Mouse (Mus musculus) right cerebral cortex, postnatal 25 days (tissue): ENCODE data around the gene Dnaja2.
A peak's percentile ranks its signal among the peaks of the same experiment; 100 is the strongest.

Experiments used
- DNase-seq: peaks from one replicate; pipeline ENCODE4 v3.0.0; 2022

Dnaja2 gene

DNA sequence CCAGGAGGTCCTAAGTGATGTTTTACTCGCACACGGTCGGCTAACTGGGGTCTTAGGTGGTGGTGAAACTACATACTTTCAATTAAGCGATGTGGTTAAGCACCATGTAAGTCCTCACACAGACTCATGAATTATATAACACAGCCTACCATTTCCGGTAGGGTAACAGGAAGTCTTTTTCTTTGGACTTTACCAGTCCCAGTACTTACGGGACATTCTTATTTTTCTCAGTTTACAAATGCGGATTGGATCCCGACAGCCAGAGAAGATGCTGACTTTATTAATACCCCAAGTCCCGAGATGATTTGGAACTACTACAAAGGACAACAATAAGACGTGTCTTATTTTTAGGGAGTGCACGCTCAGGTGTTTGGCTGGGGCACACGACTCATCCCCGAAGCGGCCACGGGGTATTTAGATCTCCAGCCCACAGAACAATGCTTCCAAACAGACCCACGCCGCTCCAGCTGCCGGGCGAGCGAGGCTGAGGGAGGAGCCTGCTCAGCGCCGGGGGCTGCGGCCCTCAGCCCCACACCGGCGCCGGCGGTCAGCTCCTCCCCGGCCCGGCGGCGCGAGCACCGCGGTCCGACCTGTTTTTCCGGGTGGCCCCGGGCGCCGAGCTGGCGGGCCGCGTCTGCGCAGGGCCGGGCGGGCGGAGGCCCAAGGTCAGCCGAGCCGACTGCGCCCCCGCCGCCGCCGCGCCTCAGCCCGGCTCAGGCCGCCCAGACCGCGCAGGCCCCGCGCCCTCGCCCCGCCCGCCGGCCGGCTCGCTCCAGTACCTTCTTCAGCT, 558 bp downstream of the Dnaja2 start:
- DNase-seq = no peak

- no peak for DNase-seq
Observed at GRCm38 (mm10) chr8:85551934-85552333, 3.2 kb downstream of the Dnaja2 start.

DNA sequence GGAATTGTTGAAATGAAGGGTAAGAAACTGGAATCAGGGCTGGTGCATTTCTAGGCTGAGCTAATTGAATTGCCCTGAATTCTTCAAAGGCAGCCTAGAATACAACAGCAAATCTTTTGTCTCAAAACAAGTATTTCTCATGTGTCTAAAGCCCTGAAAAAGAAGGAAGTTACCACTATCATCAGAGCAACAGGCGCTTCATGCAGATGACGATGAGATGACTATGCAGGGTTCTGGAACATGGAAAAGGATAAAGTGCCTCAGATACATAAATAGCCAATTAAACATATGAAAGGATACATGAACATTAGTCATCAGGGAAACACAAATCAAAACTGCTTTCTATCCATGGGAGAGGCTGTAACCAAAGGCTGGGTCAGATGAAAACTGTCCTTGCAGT, 18.8 kb downstream of the Dnaja2 start:
- no peak for DNase-seq

GRCm38 (mm10) chr8:85534163-85534562, 21.0 kb downstream of the Dnaja2 start:
- peak; percentile 33 for DNase-seq

DNA sequence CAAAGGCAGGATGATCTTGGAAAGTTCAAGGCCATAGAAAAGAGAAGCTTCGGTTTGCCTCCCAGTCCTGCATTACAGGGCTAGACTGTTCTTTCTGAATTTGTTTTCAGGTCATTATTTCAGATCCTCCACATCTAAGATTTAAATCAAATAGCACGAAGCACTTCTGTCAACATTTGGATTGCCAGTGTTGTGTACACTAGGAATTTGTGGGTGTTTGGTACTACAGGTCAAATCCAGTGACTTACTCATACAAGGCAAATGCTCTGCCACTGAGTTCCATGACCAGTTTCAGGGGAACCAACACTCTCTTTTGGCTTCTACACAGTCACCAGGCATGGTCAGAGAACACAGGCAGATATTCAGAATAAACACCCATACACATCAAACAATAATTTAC, 21.7 kb downstream of the Dnaja2 start:
- DNase-seq = no peak

GRCm38 (mm10) chr8:85532843-85533242, 22.3 kb downstream of the Dnaja2 start:
- DNase-seq = no peak

- no peak for DNase-seq
Observed at GRCm38 (mm10) chr8:85531471-85531870, 23.7 kb downstream of the Dnaja2 start.

DNA sequence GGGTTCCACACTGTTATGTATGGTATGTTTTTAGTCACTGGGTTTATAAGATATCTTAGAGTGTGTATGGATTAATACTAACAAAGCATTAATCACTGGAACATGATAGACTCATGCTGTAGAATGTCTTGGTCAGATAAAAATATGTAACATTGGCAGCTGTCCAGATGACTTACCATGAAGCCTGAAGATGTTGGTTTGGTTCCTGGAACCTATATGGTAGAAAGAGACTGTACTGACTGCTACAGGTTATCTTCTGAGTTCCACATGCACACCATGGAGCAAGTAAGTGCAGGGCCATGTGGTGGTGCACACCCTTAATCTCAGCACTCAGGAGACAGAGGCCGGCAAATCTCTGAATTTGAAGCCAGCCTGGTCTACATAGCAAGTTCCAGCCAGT, 24.4 kb downstream of the Dnaja2 start:
- no peak for DNase-seq

DNA sequence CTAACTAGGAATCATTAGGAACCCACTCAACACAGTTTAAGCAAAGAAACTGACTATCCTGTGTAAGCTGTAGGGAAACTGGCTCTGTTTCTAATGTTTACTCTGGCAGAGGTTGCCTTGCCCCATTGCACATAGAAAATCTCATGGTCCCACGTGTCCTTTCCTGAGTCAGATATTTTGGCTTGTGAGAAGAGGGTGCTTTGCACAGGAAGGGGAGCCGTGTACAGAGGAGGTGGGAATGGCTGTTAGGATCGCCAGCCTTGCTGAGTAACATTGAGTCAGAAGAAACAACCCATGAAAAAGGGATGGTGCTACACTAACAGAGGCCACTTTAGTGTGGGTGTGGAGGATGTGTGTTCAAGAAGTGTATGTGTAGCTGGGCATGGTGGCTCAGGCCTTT, 26.2 kb downstream of the Dnaja2 start:
- no peak for DNase-seq

DNA sequence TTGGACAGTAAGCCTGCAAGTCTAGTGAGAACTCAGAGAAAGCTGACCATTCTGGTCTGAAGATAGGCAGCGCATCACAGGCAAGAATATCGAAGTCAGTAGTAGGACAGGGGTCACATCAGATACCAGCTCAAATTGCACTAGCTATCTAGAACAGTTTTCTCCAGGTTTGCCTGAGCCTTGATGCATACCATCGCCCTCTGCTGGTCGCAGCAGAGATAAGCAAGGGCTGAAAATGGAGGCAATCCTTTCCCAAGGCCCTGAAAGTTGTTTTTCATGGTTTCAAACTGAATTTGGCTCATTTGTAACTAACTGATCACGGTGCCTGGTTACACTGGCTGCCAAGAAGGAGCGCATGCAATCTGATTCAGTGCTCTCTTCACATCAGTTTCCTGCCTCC, 29.0 kb downstream of the Dnaja2 start:
- DNase-seq = peak; percentile 62

- DNase-seq = no peak
Observed at GRCm38 (mm10) chr8:85524086-85524485, 31.1 kb downstream of the Dnaja2 start.

GRCm38 (mm10) chr8:85521332-85521731, 33.8 kb downstream of the Dnaja2 start:
- no peak for DNase-seq

- DNase-seq = no peak
Observed at GRCm38 (mm10) chr8:85520586-85520985, 34.6 kb downstream of the Dnaja2 start.

- DNase-seq = peak; percentile 40
Observed at GRCm38 (mm10) chr8:85517956-85518355, 37.2 kb downstream of the Dnaja2 start.

DNA sequence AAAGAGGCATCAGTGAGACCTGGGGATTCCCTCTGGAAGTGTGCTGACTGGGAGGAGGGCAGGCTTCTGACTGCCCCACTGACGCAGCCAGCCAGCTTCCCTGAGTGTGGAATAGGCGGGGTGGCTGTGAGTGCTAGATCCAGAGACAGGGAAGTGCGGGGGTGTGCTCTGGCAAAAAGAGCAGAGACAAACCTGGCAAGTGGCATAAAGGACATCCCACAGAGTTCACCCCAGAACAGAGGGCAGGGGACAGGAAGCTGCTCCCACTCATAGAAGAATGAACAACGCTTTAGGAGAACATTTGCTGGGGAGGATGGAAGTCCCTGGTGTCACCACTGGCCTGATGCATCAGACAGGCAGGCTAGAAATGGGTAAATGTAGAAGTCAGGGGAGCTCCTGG, 37.8 kb downstream of the Dnaja2 start:
- peak; percentile 52 for DNase-seq

DNA sequence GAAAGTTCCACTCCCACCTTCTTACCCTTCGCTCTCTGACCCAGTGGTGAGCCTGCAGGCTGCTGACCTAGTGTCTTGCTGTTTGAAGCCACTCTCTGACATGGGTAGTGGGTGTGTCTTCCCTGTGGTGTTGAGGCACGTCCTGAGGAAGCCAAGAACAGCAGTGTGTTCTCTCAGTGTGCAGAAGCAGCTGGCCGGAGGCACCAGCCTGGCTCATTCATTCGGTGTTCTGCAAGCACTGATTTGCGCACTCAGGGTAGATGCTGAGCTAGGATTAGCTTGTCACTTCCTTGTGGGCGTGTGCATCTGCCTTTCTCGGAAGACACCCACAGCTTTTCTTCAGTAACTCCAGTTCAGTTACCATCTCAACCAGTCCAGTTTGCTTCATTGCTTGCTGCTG, 39.8 kb downstream of the Dnaja2 start:
- peak; percentile 74 for DNase-seq

- DNase-seq = no peak
Observed at GRCm38 (mm10) chr8:85513283-85513682, 41.9 kb downstream of the Dnaja2 start.

DNA sequence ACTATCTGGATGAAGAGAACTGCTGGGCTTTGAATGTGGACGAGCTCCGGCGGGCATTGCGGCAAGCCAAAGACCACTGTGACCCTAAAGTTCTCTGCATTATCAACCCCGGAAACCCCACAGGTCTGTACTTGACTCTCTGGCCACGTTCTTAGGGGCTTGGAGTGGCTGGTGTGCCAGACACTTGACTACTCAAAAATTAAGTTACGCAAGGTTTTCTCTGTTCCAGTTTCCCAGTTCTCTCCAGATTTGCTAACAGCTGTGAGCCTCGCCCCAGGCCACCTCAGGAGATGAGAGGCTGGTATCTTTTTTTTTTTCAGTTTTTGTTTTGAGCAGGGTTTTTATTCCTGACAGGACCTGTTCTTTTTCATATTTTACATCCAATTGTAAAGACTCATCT, 42.9 kb downstream of the Dnaja2 start:
- no peak for DNase-seq

DNA sequence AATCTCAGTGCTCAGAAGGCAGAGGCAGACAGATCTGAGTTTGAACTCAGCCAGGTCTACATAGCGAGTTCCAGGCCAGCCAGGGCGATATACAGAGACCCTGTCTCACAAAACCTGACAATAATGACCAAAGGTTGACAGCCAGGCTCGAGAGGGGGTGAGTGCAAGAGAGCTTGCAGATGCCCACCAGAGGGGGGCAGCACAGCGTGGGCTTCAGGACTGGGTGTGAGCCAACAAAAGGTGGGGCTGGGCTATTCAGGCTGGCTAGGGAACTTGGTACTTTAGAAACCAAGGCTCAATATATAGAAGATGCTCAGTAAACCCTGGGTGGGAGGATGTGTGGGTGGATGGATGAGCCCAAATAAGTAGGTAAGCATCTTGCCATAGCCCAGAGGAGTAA, 46.5 kb downstream of the Dnaja2 start:
- no peak for DNase-seq

DNA sequence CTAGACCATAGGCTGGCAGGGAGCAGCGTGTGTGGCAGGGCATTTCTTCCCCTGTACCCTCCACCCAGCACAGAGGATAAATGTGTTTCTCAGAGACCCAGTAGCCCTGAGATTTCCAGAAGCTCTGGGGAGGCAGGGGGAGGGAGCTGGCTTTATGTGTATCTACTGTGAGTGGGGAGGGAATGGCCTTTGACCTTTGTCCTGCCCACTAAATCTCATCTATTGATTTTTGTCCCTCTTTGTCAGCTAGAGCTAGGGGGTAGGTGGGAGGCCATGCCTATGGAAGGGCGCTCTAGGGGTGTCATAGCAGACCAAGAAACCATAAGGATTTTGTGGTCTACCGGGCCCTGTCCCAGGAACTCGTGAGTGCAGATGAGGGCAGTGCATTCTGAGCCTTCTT, 48.5 kb downstream of the Dnaja2 start:
- DNase-seq = no peak

DNA sequence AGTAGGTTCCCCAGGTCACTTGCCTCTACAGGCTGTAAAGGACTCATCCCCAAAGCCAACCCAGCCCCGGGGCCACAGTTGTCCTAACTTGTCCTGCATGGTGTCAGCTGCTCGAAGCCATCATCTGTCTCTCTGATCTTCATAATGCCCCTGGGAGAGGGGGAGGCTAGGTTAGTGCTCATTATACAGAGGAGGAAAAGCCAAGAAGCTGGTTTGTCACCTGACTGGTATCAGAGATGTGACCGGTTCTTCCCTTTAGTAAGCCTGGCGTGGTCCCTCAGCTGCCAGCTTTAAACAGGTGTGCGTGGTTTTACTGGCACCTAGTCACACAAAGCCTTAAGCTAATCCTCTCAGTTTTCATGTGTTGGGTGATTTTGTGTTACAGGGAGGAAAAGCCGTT, 50.4 kb downstream of the Dnaja2 start:
- DNase-seq = no peak

DNA sequence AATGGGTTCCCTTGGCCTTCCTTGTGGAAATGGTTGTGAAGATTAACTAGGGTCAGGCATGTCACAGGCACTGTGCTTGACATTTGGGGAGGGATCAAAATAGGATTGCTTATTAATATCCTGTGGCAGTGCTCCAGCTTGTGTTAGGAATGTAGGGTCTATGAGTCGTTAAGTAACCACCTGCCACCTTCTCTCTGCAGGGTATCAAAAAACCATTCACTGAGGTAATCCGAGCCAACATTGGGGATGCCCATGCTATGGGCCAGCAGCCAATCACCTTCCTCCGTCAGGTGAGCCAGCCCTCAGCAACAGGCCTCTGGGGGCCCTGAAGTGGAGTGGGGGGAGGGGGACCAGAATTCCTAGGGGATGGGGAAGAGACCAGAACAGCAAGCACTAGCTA, 52.1 kb downstream of the Dnaja2 start:
- no peak for DNase-seq

DNA sequence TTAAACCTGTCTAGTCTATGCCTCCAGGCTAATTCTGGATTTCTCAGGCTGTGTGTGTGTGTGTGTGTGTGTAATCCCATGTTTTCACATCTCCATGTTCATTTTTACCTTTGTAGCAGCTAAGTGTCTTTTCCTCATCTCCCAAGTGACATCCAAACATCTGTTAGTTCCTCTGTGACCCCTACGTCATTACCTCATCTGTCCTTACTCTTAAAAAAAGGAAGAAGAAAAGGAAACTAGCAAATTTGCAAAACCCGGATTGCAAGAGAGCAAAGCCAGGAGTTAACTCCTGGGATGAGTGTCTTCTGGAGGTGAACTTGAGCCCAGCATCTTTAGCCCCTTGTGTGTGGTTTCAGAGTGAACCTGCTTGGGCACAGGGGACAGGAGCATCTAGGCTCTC, 52.8 kb downstream of the Dnaja2 start:
- no peak for DNase-seq

DNA sequence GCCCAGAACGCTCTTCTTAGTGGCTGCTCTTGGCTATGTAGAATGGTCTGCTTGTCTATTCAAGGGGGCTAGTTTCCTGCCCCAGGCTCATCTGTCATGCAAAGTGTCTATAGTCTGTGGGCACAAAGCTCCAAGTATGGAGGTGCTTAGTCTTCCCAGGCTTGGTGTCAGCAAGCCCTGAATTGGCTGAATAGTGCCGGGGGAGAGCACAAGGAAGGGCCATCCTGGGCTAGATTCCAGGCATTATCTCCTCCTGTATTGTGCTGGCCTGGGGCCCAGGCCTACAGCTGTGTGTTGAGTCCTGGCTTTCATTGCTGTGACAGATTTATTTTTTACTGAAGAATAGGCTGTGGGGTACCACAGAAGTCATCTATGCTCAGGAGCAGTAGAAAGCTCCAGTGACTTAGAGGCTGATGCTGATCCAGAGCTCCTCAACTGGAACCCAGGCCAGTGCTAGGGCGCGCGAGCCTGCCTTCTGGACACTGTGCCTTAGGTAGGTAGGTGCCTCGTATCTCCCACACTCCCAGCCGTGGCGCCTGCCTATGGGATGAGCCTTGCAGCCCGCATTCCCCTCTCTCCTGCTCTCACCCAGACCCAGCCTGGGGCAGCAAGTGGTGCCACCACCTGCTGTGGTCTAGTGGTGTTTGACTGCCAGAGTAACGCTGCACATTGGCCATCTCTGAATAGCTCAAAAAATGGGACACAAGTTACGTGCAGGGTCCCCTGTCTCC, 54.0 kb downstream of the Dnaja2 start:
- DNase-seq = peak; percentile 46

- no peak for DNase-seq
Observed at GRCm38 (mm10) chr8:85500460-85500859, 54.7 kb downstream of the Dnaja2 start.
